Mouse (Mus musculus) midbrain, embryonic 14.5 days (tissue): ENCODE data around the gene D430041D05Rik. TPM values are rescaled to one million over a fixed set of nuclear protein-coding genes. Genes with fewer than 3 reads are reported as not detected.

Experiments used
- ATAC-seq: fragments of 200-750 bp; cut with Nextera tagmentation; 2 replicates; pipeline ENCODE4 v1.8.0; 2017; ENCODE audit warnings: moderate number of reproducible peaks, moderate library complexity; ENCODE audit not compliant: low FRiP score, low TSS enrichment
- DNase-seq: peaks from one replicate; pipeline ENCODE4 v3.0.0-alpha.2; 2015
- H3K27ac ChIP-seq: fragments of 300-500 bp; sonication (generic); replicated peaks from 2 replicates; pipeline ENCODE4 v1.5.1; 2014; ENCODE audit warnings: mild to moderate bottlenecking, low read depth, low read length, moderate library complexity
- H3K27me3 ChIP-seq: fragments of 300-500 bp; sonication (generic); 2 replicates; pipeline ENCODE4 v1.6.1; 2014; ENCODE audit warnings: low read length, control low read depth, mixed read lengths; ENCODE audit not compliant: control insufficient read depth, insufficient read depth
- H3K36me3 ChIP-seq: fragments of 300-500 bp; sonication (generic); 2 replicates; pipeline ENCODE4 v1.6.1; 2014; ENCODE audit warnings: low read length, control low read depth; ENCODE audit not compliant: control insufficient read depth, insufficient read depth
- H3K4me1 ChIP-seq: fragments of 300-500 bp; sonication (generic); 2 replicates; pipeline ENCODE4 v1.6.1; 2014; ENCODE audit warnings: mild to moderate bottlenecking, antibody characterized with exemption, low read length, control low read depth; ENCODE audit not compliant: control insufficient read depth, insufficient read depth
- H3K4me2 ChIP-seq: fragments of 300-500 bp; sonication (generic); 2 replicates; pipeline ENCODE4 v1.6.1; 2014; ENCODE audit warnings: mild to moderate bottlenecking, low read length, moderate library complexity
- H3K4me3 ChIP-seq: fragments of 300-500 bp; sonication (generic); replicated peaks from 2 replicates; pipeline ENCODE4 v1.5.1; 2014; ENCODE audit warnings: low read depth, low read length
- H3K9ac ChIP-seq: fragments of 300-500 bp; sonication (generic); replicated peaks from 2 replicates; pipeline ENCODE4 v1.6.1; 2014; ENCODE audit warnings: mild to moderate bottlenecking, low read length, moderate library complexity
- H3K9me3 ChIP-seq: fragments of 300-500 bp; sonication (generic); 2 replicates; pipeline ENCODE4 v1.6.1; 2016; ENCODE audit warnings: low read length, control low read depth, mixed read lengths; ENCODE audit not compliant: control insufficient read depth
- whole genome bisulfite sequencing: fragments of 180-500 bp; shearing (Covaris S2); extraction: QIAGEN DNeasy Blood & Tissue Kit; methylation state at CpG from one replicate; pipeline ENCODE4 v1.1.7; 2014; 5-methylcytosine and 5-hydroxymethylcytosine counted together
- polyA plus RNA-seq: library from polyadenylated mRNA; unstranded; fragments of >200 nt; fragmentation: Nextera tagmentation; extraction: Ambion mirVana; gene quantifications from 2 replicates; pipeline ENCODE4 v1.2.1, GENCODE M21; 2014

Gene D430041D05Rik
- 12.0 and 12.8 TPM in 2 replicates for polyA plus RNA-seq

DNA sequence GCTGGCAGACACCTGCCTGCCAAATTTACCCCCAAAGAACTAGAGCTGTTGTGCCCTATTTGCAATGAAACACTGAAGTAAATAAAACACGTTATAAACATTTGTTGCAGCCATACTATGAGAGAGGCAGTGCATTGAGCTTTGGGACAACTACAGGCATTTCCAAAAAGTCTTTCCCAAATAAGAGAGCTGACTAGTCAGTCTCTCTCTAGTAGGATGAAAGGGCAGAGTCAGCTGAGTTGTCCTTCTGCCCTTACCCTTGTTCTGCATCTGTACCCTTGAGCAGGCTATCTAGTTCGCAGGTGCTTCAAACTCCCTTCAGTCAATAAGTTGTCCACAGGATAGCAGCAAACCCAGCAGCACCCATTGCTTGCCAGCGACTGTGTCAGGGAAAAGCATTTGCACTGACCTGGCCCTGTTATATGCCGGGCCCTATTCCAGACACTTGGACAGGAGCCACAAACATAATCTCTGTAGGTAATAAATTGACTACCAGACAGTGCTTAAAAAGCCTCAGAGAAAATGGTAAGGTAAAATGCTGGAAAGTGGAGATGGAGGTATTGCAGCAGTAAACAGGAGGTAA lies at the start of gene D430041D05Rik:
TSS of gene D430041D05Rik (minus strand) at position 51 of the 583 bp plus-strand sequence.
- Histone ChIP-seq H3K9ac (peak within 1 kb of the TSS; percentile 96), H3K27ac (peak within 1 kb of the TSS; percentile 96), H3K27me3 (peaks cover 7% of the 10 kb centered on the region; the same call in 1 of the 2 replicates), H3K9me3 (no peaks in the 10 kb centered on the region), H3K4me1 (peaks cover 14% of the 10 kb centered on the region), H3K4me2 (peak within 1 kb of the TSS; percentile 76), H3K36me3 (no peaks in the 10 kb centered on the region), H3K4me3 (peak within 1 kb of the TSS; percentile 84)
- ATAC-seq = no peak
- 66% methylated on average over 4 of the region's 4 CpGs for WGBS
- no peak for DNase-seq

GRCm38 (mm10) chr2:104460021-104460420 lies 49.2 kb upstream of the D430041D05Rik start:
- WGBS = 78% methylated on average over 3 of the region's 3 CpGs
- H3K9me3 ChIP-seq = no peaks in the 10 kb centered on the region
- no peak overlapping the region for H3K27ac ChIP-seq

DNA sequence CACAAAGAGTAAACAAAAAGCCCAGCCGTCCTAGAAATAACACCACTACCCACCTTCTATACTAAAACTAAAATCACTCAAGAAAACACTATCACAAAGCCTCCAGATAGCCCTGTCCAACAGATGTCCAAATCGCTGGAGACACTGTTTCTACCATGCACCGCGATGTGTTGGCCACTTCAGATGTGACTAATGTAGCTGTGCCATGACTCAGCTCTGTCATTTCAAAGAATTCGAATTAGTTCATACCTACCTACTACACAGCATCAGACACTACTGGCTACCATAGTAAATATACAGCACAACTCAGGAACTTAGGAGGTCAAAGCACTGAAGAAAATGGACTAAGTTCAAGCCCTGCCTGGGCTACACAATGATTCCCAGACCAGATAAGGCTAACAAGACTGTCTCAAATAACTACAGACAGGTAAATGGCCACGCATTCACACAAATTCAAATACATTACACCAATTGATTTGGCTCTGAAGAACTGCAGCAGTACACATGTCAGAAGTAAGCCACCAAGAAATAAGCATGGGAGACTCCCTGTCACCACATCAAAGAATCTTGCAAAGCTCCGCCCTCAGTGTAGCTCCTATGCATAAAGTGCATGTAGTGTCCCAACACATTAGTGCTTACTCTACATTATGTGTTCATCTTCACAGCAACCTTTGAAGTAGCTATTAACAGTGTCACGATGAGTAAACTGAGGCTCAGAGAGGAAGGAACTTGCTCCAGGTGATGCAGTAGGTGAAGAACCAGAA lies 47.9 kb upstream of the D430041D05Rik start:
- Histone ChIP-seq H3K9ac (no peak overlapping the region), H3K4me1 (no peaks in the 10 kb centered on the region), H3K27me3 (no peaks in the 10 kb centered on the region), H3K36me3 (no peaks in the 10 kb centered on the region), H3K4me3 (no peak overlapping the region), H3K27ac (no peak overlapping the region), H3K9me3 (no peaks in the 10 kb centered on the region), H3K4me2 (no peak overlapping the region)
- DNase-seq (no peak), ATAC-seq (no peak)
- WGBS = 91% methylated on average over 8 of the region's 8 CpGs

More at GRCm38 (mm10) chr2:104460021-104460420, 49.2 kb upstream of the D430041D05Rik start:
- no peak for ATAC-seq
- H3K4me2 ChIP-seq = no peak overlapping the region
- H3K36me3 ChIP-seq = no peaks in the 10 kb centered on the region
- no peaks in the 10 kb centered on the region for H3K4me1 ChIP-seq
- H3K4me3 ChIP-seq = no peak overlapping the region
- no peaks in the 10 kb centered on the region for H3K27me3 ChIP-seq
- no peak for DNase-seq
- H3K9ac ChIP-seq = no peak overlapping the region

- Histone ChIP-seq H3K4me1 (no peaks in the 10 kb centered on the region), H3K36me3 (no peaks in the 10 kb centered on the region), H3K9me3 (no peaks in the 10 kb centered on the region), H3K27ac (no peak overlapping the region), H3K4me2 (no peak overlapping the region), H3K4me3 (no peak overlapping the region), H3K9ac (no peak overlapping the region), H3K27me3 (no peaks in the 10 kb centered on the region)
- DNase-seq = no peak
- 93% methylated on average over 3 of the region's 3 CpGs for WGBS
- no peak for ATAC-seq
These were observed 46.3 kb upstream of the D430041D05Rik start for GRCm38 (mm10) chr2:104457106-104457505.

DNA sequence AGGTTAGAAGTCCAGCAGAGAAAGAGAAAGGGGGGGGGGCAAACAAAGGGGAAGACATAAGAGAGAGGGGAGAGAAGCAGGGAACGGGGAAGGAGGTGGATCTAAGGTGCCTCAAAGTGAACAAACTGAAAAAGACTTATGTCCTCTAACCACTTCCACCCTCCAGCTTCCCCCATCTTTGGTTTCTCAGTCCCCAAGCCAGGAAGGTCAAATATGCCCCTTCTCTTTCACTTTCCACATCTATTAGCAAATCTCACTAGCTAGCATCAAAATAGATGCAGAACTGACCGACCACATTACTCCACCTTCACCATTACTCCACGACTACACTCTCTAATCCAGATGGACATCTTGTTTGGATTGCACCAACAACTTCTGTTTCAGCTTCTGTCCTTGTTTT lies 39.9 kb upstream of the D430041D05Rik start:
- no peak overlapping the region for H3K9ac ChIP-seq
- H3K4me2 ChIP-seq = no peak overlapping the region
- no peaks in the 10 kb centered on the region for H3K36me3 ChIP-seq
- H3K9me3 ChIP-seq = no peaks in the 10 kb centered on the region
- no peak overlapping the region for H3K27ac ChIP-seq
- WGBS = 87% methylated on average over 3 of the region's 3 CpGs
- no peaks in the 10 kb centered on the region for H3K27me3 ChIP-seq
- ATAC-seq = no peak
- H3K4me1 ChIP-seq = no peaks in the 10 kb centered on the region
- DNase-seq = no peak
- H3K4me3 ChIP-seq = no peak overlapping the region

DNA sequence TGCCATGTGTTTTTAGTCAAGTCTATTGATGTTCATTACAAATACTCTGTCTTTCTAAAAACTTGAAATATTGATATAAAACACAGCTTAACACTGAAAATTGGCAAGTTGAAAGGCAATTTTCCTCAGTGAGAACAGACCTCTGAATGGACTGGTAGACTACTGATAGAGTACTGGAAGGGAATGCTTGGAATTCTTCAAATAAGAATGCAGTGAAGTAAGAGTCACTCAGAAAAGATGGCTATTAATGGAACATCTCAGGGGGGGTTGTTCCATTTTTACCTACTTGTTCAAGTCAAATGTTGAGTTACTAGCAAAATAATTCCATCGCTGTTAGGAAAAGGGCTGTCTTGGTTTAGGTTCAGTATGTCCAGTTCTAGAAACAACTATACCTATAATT lies 38.4 kb upstream of the D430041D05Rik start:
- no peaks in the 10 kb centered on the region for H3K9me3 ChIP-seq
- ATAC-seq = no peak
- WGBS = 96% methylated on average over 1 of the region's 1 CpGs

DNA sequence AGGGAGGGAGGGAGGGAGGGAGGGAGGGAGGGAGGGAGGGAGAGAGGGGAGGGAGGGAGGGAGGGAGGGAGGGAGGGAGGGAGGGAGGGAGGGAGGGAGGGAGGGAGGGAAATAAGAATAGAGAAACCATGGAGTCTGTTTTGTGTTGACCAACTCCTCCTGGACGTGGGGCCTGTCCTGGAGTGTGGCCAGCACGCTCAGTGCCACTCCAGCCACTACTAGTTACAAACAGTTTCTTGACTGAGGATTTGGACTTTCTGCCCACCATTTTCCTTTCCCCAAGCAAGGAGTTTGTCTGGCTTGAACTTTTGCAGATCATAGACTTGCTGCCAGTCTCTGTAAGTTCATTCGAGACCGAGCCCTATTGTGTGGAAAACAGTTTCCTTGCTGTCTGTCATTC lies 37.4 kb upstream of the D430041D05Rik start:
- WGBS = 79% methylated on average over 4 of the region's 4 CpGs
- DNase-seq = no peak
- ATAC-seq = no peak
- Histone ChIP-seq H3K27me3 (no peaks in the 10 kb centered on the region), H3K9ac (no peak overlapping the region), H3K4me1 (no peaks in the 10 kb centered on the region), H3K9me3 (no peaks in the 10 kb centered on the region), H3K27ac (no peak overlapping the region), H3K36me3 (no peaks in the 10 kb centered on the region), H3K4me2 (no peak overlapping the region), H3K4me3 (no peak overlapping the region)

More for the DNA sequence above, 38.4 kb upstream of the D430041D05Rik start:
- Histone ChIP-seq H3K27ac (no peak overlapping the region), H3K27me3 (no peaks in the 10 kb centered on the region), H3K4me2 (no peak overlapping the region), H3K36me3 (no peaks in the 10 kb centered on the region), H3K4me1 (no peaks in the 10 kb centered on the region), H3K4me3 (no peak overlapping the region), H3K9ac (no peak overlapping the region)
- DNase-seq = no peak

GRCm38 (mm10) chr2:104446016-104446415 lies 35.2 kb upstream of the D430041D05Rik start:
- no peak overlapping the region for H3K27ac ChIP-seq
- H3K4me1 ChIP-seq = no peaks in the 10 kb centered on the region
- DNase-seq (no peak), ATAC-seq (no peak)
- no peak overlapping the region for H3K9ac ChIP-seq
- no peaks in the 10 kb centered on the region for H3K27me3 ChIP-seq
- no peaks in the 10 kb centered on the region for H3K9me3 ChIP-seq
- no peak overlapping the region for H3K4me3 ChIP-seq
- H3K36me3 ChIP-seq = no peaks in the 10 kb centered on the region
- no peak overlapping the region for H3K4me2 ChIP-seq
- 72% methylated on average over 1 of the region's 1 CpGs for WGBS

DNA sequence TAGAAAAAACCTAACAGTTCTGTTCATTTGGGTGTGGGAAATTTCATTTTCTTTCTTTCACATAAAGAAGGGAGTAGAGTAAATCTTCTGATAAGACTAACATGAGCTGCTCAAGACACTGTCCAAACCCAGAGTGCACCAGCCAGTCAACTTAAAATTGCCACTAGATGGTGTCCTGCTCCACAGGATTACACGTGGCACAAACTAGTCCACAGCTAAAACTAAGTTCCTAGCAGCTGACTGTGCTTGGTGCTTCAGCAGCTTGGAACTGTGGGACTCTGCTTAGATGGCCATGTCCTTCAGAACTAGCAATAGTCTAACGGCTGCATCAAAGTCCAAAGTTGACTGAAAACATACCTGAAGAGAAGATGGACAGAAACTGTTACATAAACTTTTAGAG lies 34.0 kb upstream of the D430041D05Rik start:
- H3K27ac ChIP-seq = no peak overlapping the region
- no peaks in the 10 kb centered on the region for H3K27me3 ChIP-seq
- H3K4me1 ChIP-seq = no peaks in the 10 kb centered on the region
- DNase-seq (peak; percentile 79), ATAC-seq (peak; percentile 55; the same call in 1 of the 2 replicates)
- no peak overlapping the region for H3K4me3 ChIP-seq
- no peak overlapping the region for H3K9ac ChIP-seq
- no peak overlapping the region for H3K4me2 ChIP-seq
- H3K9me3 ChIP-seq = no peaks in the 10 kb centered on the region
- WGBS = 41% methylated on average over 2 of the region's 2 CpGs
- 0 out of 2 replicates have a peak, but pooled peaks cover 4% of the 10 kb centered on the region for H3K36me3 ChIP-seq
